Mouse (Mus musculus) hindbrain, embryonic 10.5 days (tissue): Measurements from ENCODE around the gene Tanc2. TPM values are rescaled to one million over a fixed set of nuclear protein-coding genes. Genes with fewer than 3 reads are reported as not detected.
A peak's percentile ranks its signal among the peaks of the same experiment; 100 is the strongest.

Experiments used
- DNase-seq: peaks from one replicate; pipeline ENCODE4 v3.0.0-alpha.2; 2017; ENCODE audit warnings: low spot score
- H3K27ac ChIP-seq: fragments of 300-500 bp; sonication (generic); 2 replicates; pipeline ENCODE4 v1.5.1; 2016; ENCODE audit warnings: mild to moderate bottlenecking, moderate library complexity
- H3K27me3 ChIP-seq: fragments of 300-500 bp; sonication (generic); 2 replicates; pipeline ENCODE4 v1.6.1; 2016; ENCODE audit warnings: mild to moderate bottlenecking; ENCODE audit not compliant: poor library complexity, insufficient read depth, severe bottlenecking
- H3K36me3 ChIP-seq: fragments of 300-500 bp; sonication (generic); 2 replicates; pipeline ENCODE4 v1.6.1; 2016; ENCODE audit warnings: mild to moderate bottlenecking, moderate library complexity
- H3K4me1 ChIP-seq: fragments of 300-500 bp; sonication (generic); replicated peaks from 2 replicates; pipeline ENCODE4 v1.6.1; 2016; ENCODE audit warnings: mild to moderate bottlenecking
- H3K4me3 ChIP-seq: fragments of 300-500 bp; sonication (generic); 2 replicates; pipeline ENCODE4 v1.5.1; 2016; ENCODE audit warnings: mild to moderate bottlenecking, moderate library complexity
- H3K9me3 ChIP-seq: fragments of 300-500 bp; sonication (generic); 2 replicates; pipeline ENCODE4 v1.6.1; 2016; ENCODE audit warnings: mild to moderate bottlenecking, moderate library complexity
- WGBS: fragments of 180-500 bp; shearing (Covaris S2); methylation state at CpG from one replicate; pipeline ENCODE4 v1.1.7; 2016; 5-methylcytosine and 5-hydroxymethylcytosine counted together
- polyA plus RNA-seq: library from polyadenylated mRNA; unstranded; fragments of >200 nt; fragmentation: Nextera tagmentation; extraction: Ambion mirVana; gene quantifications from 2 replicates; pipeline ENCODE4 v1.2.1, GENCODE M21; 2016

Gene Tanc2
- polyA plus RNA-seq, 1 experiment from 2014 or later = 13.9 TPM

DNA sequence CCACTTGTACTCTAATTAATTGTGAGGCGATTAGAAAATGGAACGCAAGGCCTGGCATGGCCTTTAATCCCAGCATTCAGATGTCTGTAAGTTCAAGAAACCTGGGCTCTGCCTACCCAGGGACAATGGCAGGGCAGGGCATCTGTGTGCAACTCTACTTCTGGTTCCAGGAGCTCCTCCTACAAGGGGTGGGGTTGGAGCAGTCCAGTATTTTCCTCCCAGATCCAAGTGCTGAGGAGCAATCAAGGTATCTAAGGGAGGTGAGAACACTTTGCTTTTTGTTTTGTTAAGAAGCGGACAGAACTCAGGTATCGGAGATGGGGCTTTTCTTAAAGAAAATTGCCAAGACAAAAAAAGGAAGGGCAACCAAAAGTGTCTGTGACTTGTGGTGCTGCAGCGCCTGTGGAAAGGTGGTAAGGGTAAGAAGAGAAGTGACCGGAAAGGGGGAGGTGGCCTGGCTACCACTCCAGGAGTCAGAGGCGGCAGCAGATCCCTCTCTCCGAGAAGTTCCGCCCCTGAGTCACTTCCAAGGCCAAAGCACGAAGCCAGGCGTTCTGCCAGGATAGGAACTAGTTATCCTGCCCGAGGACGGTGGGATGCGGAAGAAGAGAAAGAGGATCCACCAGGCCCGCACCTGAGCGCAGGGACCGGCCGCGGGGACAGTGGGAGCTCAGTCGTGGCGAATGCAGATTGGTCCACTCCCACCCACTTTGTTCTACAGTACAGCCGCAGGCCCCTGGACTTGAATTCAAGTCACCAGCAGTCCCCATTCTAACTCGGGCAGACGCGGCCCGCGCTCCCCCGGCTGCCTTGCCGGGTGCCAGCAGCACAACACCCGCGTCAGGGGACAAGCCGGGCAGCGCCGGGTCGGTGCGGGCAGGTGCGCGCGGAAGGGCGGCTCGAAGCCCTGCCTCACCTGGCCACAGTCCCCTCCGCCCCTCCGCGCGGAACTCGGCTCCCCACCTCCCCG is 353.6 kb downstream of the Tanc2 start:
- peaks cover 46% of the 10 kb centered on the region for H3K27me3 ChIP-seq
- peaks cover 65% of the 10 kb centered on the region for H3K4me1 ChIP-seq
- peak overlapping the region; percentile 67 for H3K4me3 ChIP-seq
- 6% methylated on average over 47 of the region's 47 CpGs for WGBS
- peak; percentile 51 for DNase-seq
- peak overlapping the region; percentile 85 for H3K27ac ChIP-seq
- no peaks in the 10 kb centered on the region for H3K36me3 ChIP-seq
- no peaks in the 10 kb centered on the region for H3K9me3 ChIP-seq

GRCm38 (mm10) chr11:105944126-105944621 is 354.4 kb downstream of the Tanc2 start:
- Histone ChIP-seq H3K36me3 (no peaks in the 10 kb centered on the region), H3K4me1 (peaks cover 60% of the 10 kb centered on the region), H3K9me3 (no peaks in the 10 kb centered on the region), H3K4me3 (peak overlapping the region; percentile 67), H3K27ac (peak overlapping the region; percentile 85), H3K27me3 (peaks cover 45% of the 10 kb centered on the region)
- under 1% methylated on average over 59 of the region's 59 CpGs for WGBS
- DNase-seq = peak; percentile 73

GRCm38 (mm10) chr11:105944770-105945672 is 355.2 kb downstream of the Tanc2 start:
- Histone ChIP-seq H3K27me3 (peaks cover 45% of the 10 kb centered on the region), H3K27ac (0 out of 2 replicates have a peak overlapping the region, but pooled peaks have one; percentile 85), H3K4me3 (peak overlapping the region; percentile 67), H3K9me3 (no peaks in the 10 kb centered on the region), H3K36me3 (no peaks in the 10 kb centered on the region), H3K4me1 (peaks cover 59% of the 10 kb centered on the region)
- DNase-seq = no peak
- 79% methylated on average over 16 of the region's 16 CpGs for WGBS

DNA sequence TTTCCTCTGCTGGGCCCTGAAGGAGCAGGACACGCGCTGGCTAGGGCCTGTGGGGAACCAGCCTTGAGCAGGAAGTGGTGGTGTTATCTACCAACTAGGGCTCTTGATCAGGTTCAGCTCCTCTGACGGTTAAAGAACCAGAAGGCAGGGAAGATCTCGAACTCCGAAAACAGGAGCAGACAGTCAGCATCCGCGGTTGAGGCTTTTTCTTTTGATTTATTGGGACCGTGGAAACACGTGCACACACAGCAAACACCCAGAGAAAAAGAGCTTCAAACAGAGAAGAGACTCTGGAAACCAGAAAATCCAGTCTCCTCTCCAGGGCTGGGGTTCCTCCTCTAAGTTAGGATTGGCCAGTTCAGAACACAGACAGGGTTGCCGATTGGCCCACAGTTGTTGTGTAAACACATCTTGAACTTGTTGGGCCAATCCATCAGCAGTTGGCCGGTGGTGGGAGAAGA is 356.9 kb downstream of the Tanc2 start:
- 51% methylated on average over 11 of the region's 11 CpGs for WGBS

GRCm38 (mm10) chr11:105948255-105948654 is 358.5 kb downstream of the Tanc2 start:
- Histone ChIP-seq H3K27ac (no peak overlapping the region), H3K9me3 (no peaks in the 10 kb centered on the region), H3K4me3 (no peak overlapping the region), H3K27me3 (peaks cover 20% of the 10 kb centered on the region), H3K4me1 (peaks cover 53% of the 10 kb centered on the region), H3K36me3 (no peaks in the 10 kb centered on the region)
- DNase-seq = no peak
- WGBS = 80% methylated on average over 2 of the region's 2 CpGs

More for the DNA sequence above, 356.9 kb downstream of the Tanc2 start:
- Histone ChIP-seq H3K4me3 (no peak overlapping the region), H3K36me3 (no peaks in the 10 kb centered on the region), H3K9me3 (no peaks in the 10 kb centered on the region), H3K27me3 (peaks cover 35% of the 10 kb centered on the region), H3K4me1 (peaks cover 54% of the 10 kb centered on the region), H3K27ac (no peak overlapping the region)
- no peak for DNase-seq

DNA sequence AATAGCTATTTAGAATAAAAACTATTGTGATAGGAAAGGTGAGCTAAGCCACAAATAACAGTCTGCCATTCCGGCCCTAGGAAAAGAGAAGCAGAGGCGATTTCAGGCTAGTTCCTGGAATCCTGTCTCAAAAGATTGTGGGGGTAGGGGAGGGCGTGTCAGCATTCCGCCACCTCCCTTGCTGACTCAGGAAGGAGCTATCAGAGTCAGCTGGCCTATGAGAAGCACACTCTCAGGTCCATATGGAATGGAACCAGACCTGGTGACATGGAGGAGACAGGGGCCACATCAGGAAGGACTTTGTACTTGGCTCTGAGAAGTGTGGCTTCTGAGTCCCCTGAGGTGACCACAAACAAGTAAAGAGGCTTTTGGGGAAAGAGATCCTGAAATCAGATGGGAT is 360.7 kb downstream of the Tanc2 start:
- Histone ChIP-seq H3K27ac (no peak overlapping the region), H3K4me3 (no peak overlapping the region), H3K9me3 (no peaks in the 10 kb centered on the region), H3K4me1 (peaks cover 38% of the 10 kb centered on the region), H3K27me3 (peaks cover 2% of the 10 kb centered on the region; the same call in 1 of the 2 replicates), H3K36me3 (no peaks in the 10 kb centered on the region)
- 70% methylated on average over 4 of the region's 4 CpGs for WGBS
- no peak for DNase-seq

DNA sequence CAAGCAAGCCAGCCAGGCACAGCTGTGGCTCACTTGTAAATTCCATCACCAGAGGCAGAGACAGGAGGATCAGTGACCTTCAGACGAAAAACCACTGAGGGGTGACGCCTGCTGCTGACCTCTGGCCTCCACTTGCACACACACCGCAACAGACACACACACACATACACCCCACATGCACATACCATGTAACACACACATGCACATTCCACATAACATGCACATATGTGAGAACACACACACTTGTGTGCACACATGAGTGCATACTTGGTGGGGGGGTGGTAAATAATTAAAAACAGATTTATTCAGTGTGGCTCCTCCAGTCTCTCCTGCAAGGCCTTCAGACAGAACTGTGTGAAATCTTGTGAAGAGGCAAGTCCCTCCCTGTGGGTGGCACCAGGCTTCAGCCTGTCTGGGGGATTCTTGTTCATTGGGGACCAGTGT is 361.8 kb downstream of the Tanc2 start:
- H3K36me3 ChIP-seq = no peaks in the 10 kb centered on the region
- H3K4me3 ChIP-seq = no peak overlapping the region
- no peaks in the 10 kb centered on the region for H3K9me3 ChIP-seq
- H3K27ac ChIP-seq = 0 out of 2 replicates have a peak overlapping the region, but pooled peaks have one; percentile 40
- no peaks in the 10 kb centered on the region for H3K27me3 ChIP-seq
- WGBS = 43% methylated on average over 3 of the region's 3 CpGs
- DNase-seq = peak; percentile 42
- peaks cover 40% of the 10 kb centered on the region for H3K4me1 ChIP-seq

DNA sequence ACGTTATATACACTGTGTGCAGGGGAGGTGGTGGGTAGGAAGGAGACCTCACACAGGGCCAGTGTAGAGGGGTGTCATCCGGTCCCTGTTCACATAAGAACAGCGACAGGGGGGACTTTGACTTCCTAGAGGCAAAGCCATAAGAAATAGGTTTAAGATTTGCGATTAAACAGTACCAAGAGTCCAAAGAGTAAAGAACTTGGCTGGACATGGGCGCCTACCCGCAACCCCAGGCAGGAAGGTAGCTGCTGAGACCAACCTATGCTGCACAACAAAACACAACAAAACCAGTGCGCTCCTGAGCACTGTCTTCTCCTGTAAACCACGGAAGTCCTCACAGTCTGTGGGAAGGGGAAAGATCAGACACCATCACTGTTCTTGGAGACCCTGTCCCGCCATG is 362.3 kb downstream of the Tanc2 start:
- no peak overlapping the region for H3K4me3 ChIP-seq
- H3K4me1 ChIP-seq = peaks cover 37% of the 10 kb centered on the region
- no peak for DNase-seq
- no peaks in the 10 kb centered on the region for H3K9me3 ChIP-seq
- no peaks in the 10 kb centered on the region for H3K27me3 ChIP-seq
- H3K36me3 ChIP-seq = no peaks in the 10 kb centered on the region
- 85% methylated on average over 9 of the region's 9 CpGs for WGBS
- no peak overlapping the region for H3K27ac ChIP-seq

- no peaks in the 10 kb centered on the region for H3K9me3 ChIP-seq
- WGBS = 79% methylated on average over 12 of the region's 12 CpGs
- H3K36me3 ChIP-seq = no peaks in the 10 kb centered on the region
- H3K4me1 ChIP-seq = peaks cover 38% of the 10 kb centered on the region
- H3K27ac ChIP-seq = 0 out of 2 replicates have a peak within 1 kb of the TSS, but pooled peaks have one; percentile 23
- DNase-seq = no peak
- no peak within 1 kb of the TSS for H3K4me3 ChIP-seq
- no peaks in the 10 kb centered on the region for H3K27me3 ChIP-seq
These were observed 363.2 kb downstream of the Tanc2 start, which contains the start of gene Cyb561 for GRCm38 (mm10) chr11:105952911-105953386. Cyb561 (minus strand) TSS chr11:105953336.

DNA sequence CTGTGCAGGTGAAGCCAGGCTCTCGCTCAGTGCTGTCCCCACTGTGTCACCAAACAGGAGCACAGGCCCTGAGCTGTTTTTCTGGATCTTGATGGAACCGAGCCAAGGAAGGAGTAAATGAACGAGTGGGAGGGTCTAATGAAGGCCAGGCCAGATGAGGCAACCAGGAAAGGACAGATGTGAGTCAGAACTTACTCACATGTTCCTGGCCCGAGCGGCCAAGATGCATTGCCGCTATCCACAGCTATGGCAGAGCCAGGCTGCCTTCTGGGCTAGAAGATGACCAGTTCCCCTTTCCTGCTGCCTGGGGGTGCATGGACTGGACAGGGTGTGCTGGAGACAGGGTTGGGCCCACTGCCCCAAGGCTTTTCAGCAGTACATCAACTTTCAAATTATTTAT is 363.6 kb downstream of the Tanc2 start:
- WGBS = 89% methylated on average over 6 of the region's 6 CpGs
- H3K4me3 ChIP-seq = no peak overlapping the region
- H3K36me3 ChIP-seq = no peaks in the 10 kb centered on the region
- 0 out of 2 replicates have a peak overlapping the region, but pooled peaks have one; percentile 23 for H3K27ac ChIP-seq
- no peaks in the 10 kb centered on the region for H3K9me3 ChIP-seq
- H3K4me1 ChIP-seq = peaks cover 38% of the 10 kb centered on the region
- DNase-seq = no peak
- no peaks in the 10 kb centered on the region for H3K27me3 ChIP-seq

DNA sequence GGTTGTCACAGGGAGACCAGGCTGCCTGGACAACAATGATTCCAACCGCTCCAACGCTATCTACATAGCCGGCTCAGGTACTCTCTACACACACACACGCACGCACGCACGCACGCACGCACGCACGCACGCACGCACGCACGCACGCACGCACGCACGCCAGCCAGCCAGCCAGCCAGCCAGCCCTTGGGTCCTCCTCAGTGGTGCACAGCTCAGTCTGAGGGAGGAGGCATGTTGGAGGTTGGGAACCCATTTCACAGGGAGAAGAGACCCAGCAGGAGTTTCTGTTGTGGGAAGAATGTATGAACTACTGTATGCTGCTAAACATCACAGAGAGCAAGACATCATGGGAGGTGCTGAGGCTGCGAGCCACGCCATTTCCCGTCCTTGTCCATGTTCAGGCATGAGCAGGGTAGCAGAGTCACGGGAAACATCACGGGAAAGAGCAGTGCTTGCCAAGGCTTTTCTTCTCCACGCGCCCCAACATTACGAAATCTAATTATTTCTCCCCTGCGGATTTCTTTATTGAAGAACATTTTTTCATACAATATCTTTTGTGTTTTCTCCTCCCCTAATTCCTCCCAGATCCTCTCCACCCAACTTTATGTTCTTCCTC is 366.1 kb downstream of the Tanc2 start:
- WGBS = 92% methylated on average over 28 of the region's 28 CpGs
- Histone ChIP-seq H3K4me1 (peaks cover 38% of the 10 kb centered on the region), H3K27me3 (no peaks in the 10 kb centered on the region), H3K27ac (no peak overlapping the region), H3K9me3 (no peaks in the 10 kb centered on the region), H3K36me3 (no peaks in the 10 kb centered on the region), H3K4me3 (no peak overlapping the region)
- no peak for DNase-seq

DNA sequence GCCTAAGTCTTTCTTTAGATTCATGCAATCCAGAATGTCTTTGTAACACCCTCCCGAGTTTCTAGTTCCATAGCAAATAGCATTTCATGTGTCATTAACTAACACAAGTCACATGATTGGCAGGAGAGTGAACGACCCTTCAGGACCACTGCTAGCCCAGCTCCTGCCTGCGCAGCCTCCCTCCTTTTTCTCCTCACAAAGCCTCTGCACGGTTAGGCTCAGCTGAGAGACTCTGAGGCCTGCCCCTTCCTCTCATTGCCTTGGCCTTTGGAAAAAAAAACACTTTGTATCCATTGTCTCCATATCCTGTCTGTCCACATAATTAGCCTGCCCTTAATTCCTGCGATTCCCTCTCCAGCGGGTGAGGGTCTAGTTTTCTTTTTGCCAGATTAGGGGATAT is 367.7 kb downstream of the Tanc2 start:
- 48% methylated on average over 6 of the region's 6 CpGs for WGBS
- no peaks in the 10 kb centered on the region for H3K9me3 ChIP-seq
- no peak for DNase-seq
- H3K36me3 ChIP-seq = no peaks in the 10 kb centered on the region
- peaks cover 27% of the 10 kb centered on the region for H3K4me1 ChIP-seq
- H3K27me3 ChIP-seq = no peaks in the 10 kb centered on the region
- H3K27ac ChIP-seq = no peak overlapping the region
- no peak overlapping the region for H3K4me3 ChIP-seq
